Mouse (Mus musculus) olfactory bulb, adult 2 months (tissue): ENCODE results near the gene Snd1.

ENCODE experiments used
- CTCF ChIP-seq: fragments of 200-500 bp; IDR thresholded peaks from 2 replicates; pipeline ENCODE4 v1.5.1; 2012; ENCODE audit warnings: low read depth, mild to moderate bottlenecking, low read length, moderate library complexity; ENCODE audit not compliant: insufficient read depth
- POLR2A ChIP-seq: fragments of 200-500 bp; IDR thresholded peaks from 2 replicates; pipeline ENCODE4 v1.6.1; 2012; ENCODE audit warnings: mild to moderate bottlenecking, low read depth, low read length, moderate library complexity; ENCODE audit not compliant: insufficient read depth

DNA sequence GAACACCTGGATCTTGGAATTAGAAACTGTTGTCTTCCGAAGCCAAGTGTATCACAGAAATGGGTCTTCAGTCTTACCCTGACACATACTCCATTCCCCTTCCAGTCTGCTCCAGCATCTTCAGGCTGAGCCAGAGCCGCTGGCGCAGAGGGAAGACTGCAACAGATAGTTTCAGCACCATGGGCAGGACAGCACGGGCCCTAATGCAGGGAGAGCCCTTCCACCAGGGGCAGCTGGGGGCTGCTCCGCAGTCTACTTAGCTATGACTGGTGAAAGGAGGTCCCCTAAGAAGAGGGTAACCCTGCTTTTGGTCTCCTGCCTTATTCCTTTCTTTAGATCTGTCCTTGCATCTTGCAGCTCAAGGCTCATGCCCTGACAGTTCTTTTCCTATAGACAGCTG lies 24.5 kb upstream of the Snd1 start:
- TF ChIP-seq CTCF (no peak), POLR2A (no peak)
